ENCODE assay signal across 8 mouse cellular contexts in the genomic region with DNA sequence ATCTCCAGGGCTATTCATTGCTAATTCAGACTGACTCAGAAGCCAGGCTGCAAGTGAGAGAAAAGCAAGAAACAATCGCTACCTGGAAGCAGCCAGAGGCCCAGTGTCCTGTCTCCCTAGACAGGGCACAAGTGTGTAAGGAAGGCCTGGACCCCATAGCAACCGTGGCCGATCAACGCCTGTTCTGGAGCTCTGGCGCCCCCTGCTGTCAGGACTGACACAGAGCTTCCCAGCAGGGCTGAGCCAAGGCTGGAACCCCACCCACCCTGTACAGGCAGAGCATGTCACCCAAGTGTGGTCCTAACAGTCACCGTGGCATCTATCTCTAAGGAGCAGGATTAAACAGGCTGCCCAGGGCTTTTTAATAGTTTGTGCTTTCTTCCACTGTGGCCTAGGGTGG. TPM values are rescaled to one million over a fixed set of nuclear protein-coding genes. Genes with fewer than 3 reads are reported as not detected.
DNase-seq lines count a peak whose midpoint lies in the region; ATAC-seq and TF ChIP-seq lines count a peak whose summit lies in the region.

No protein-coding gene starts in this region.

- ATAC-seq in cerebellum, adult (ENCODE audit: insufficient number of reproducible peaks, low FRiP score, low TSS enrichment) = no peak
- ATAC-seq in inflammation-experienced regulatory T-cells, adult 6 months = peak; percentile 53
- peak; percentile 56; the same call in 1 of the 2 replicates for ATAC-seq in midbrain, embryonic 13.5 days

- no peak overlapping the region for H3K4me3 ChIP-seq in midbrain, embryonic 13.5 days (replicated peaks)
- no peak overlapping the region for H3K4me3 ChIP-seq in spleen, adult 2 months (ENCODE audit: extremely low read depth, insufficient read depth, insufficient read length)

- H3K9me3 ChIP-seq in midbrain, embryonic 13.5 days = 0 out of 2 replicates have a peak, but pooled peaks cover 3% of the 10 kb centered on the region

- intact Hi-C loops in left cerebral cortex, postnatal 14 days (cut with DNase I) = no loop called here

- peaks cover 82% of the 10 kb centered on the region for H3K36me3 ChIP-seq in midbrain, embryonic 13.5 days
- H3K36me3 ChIP-seq in spleen, adult 2 months (ENCODE audit: control insufficient read depth, insufficient read depth, low read length) = peaks cover 55% of the 10 kb centered on the region

- 29% methylated on average over 6 of the region's 6 CpGs for WGBS in midbrain, embryonic 13.5 days
- 15% methylated on average over 6 of the region's 6 CpGs for WGBS in spleen, adult 2 months

- TF ChIP-seq CTCF in spleen, adult 2 months (IDR thresholded peaks at IDR 0.05; ENCODE audit: extremely low read depth, insufficient read depth, insufficient read length, insufficient replicate concordance) = peak; percentile 97

- H3K27ac ChIP-seq in midbrain, embryonic 13.5 days = no peak overlapping the region
- H3K27ac ChIP-seq in spleen, adult 2 months (ENCODE audit: insufficient read depth, low read length) = no peak overlapping the region

- no peaks in the 10 kb centered on the region for H3K27me3 ChIP-seq in midbrain, embryonic 13.5 days
- no peaks in the 10 kb centered on the region for H3K27me3 ChIP-seq in spleen, adult 2 months (ENCODE audit: control insufficient read depth, insufficient read depth, low read length)

- H3K4me2 ChIP-seq in midbrain, embryonic 13.5 days (replicated peaks) = no peak overlapping the region

- no peak for TF ChIP-seq POLR2A in spleen, adult 2 months (IDR thresholded peaks at IDR 0.05; ENCODE audit: low read depth, low read length)

- DNase-seq in cerebellum, adult 11 months = peak; percentile 60
- DNase-seq in cerebellum, adult 9-10 months = peak; percentile 69
- DNase-seq in gastrocnemius, adult 8-10 months (ENCODE audit: low spot score in 2 of 2) = peak; percentile 42 to 69
- DNase-seq in left cerebral cortex, postnatal 14 days (ENCODE audit: low spot score in 2 of 2) = peak; percentile 68 to 79
- DNase-seq in spleen, adult 2 months (ENCODE audit: low read depth in 1 of 2, low spot score in 2 of 2) = peak in 1 of 2 experiments; percentile 85

- H3K9ac ChIP-seq in midbrain, embryonic 13.5 days (replicated peaks) = no peak overlapping the region

- H3K4me1 ChIP-seq in midbrain, embryonic 13.5 days (replicated peaks) = no peaks in the 10 kb centered on the region
- H3K4me1 ChIP-seq in spleen, adult 2 months (ENCODE audit: control insufficient read depth, insufficient read depth, insufficient read length) = peaks cover 15% of the 10 kb centered on the region; the same call in 1 of the 2 replicates

RNA-seq across cellular contexts. Expression of a gene that starts 7.8 kb away (rescaled TPM):
- 1 to 10 TPM in 1 of 4 experiments, under 1 TPM in 3; 0.51 to 1.3 (median 0.79) TPM for total RNA-seq in gastrocnemius, adult 8-10 months (2022)
- 10 to 100 TPM; 10.9 to 18.2 (median 12.9) TPM for polyA plus RNA-seq in inflammation-experienced regulatory T-cells, adult 6 months (2017; shearing (Covaris generic))
- 1 to 10 TPM; 1.0 to 1.4 TPM for total RNA-seq in left cerebral cortex, postnatal 14 days (2021)
- polyA plus RNA-seq in midbrain, embryonic 13.5 days (2015; fragmentation: Nextera tagmentation; extraction: Ambion mirVana) = 0.89 and 1.2 TPM in 2 replicates
- 15.5 and 26.1 TPM in 2 replicates for polyA plus RNA-seq in spleen, adult 2 months (2012; rRNA removed)

RNA-seq across cellular contexts. Expression of a gene that starts 25.6 kb away (rescaled TPM):
- 1 to 10 TPM; 4.8 to 6.8 (median 5.7) TPM for total RNA-seq in gastrocnemius, adult 8-10 months (2022)
- polyA plus RNA-seq in inflammation-experienced regulatory T-cells, adult 6 months (2017; shearing (Covaris generic)) = 1 to 10 TPM; 6.1 to 6.7 (median 6.4) TPM
- 10 to 100 TPM in 1 of 2 experiments, 1 to 10 TPM in 1; 9.5 to 10.6 TPM for total RNA-seq in left cerebral cortex, postnatal 14 days (2021)
- 20.6 and 23.5 TPM in 2 replicates for polyA plus RNA-seq in midbrain, embryonic 13.5 days (2015; fragmentation: Nextera tagmentation; extraction: Ambion mirVana)
- polyA plus RNA-seq in spleen, adult 2 months (2012; rRNA removed) = 36.1 and 55.9 TPM in 2 replicates

RNA-seq across cellular contexts. Expression of a gene that starts 35.2 kb away (rescaled TPM):
- 1 to 10 TPM; 3.0 to 3.8 (median 3.4) TPM for total RNA-seq in gastrocnemius, adult 8-10 months (2022)
- polyA plus RNA-seq in inflammation-experienced regulatory T-cells, adult 6 months (2017; shearing (Covaris generic)) = 1 to 10 TPM in 2 of 3 experiments, under 1 TPM in 1; 0.94 to 1.6 (median 1.1) TPM
- 1 to 10 TPM; 9.2 to 9.6 TPM for total RNA-seq in left cerebral cortex, postnatal 14 days (2021)
- 7.6 and 7.8 TPM in 2 replicates for polyA plus RNA-seq in midbrain, embryonic 13.5 days (2015; fragmentation: Nextera tagmentation; extraction: Ambion mirVana)
- 3.7 and 6.0 TPM in 2 replicates for polyA plus RNA-seq in spleen, adult 2 months (2012; rRNA removed)

RNA-seq across cellular contexts. Expression of a gene that starts 40.2 kb away (rescaled TPM):
- total RNA-seq in gastrocnemius, adult 8-10 months (2022) = 10 to 100 TPM; 25.7 to 48.0 (median 33.2) TPM
- polyA plus RNA-seq in inflammation-experienced regulatory T-cells, adult 6 months (2017; shearing (Covaris generic)) = 10 to 100 TPM; 22.8 to 25.9 (median 23.1) TPM
- total RNA-seq in left cerebral cortex, postnatal 14 days (2021) = 10 to 100 TPM; 29.3 to 32.9 TPM
- 3.5 and 4.1 TPM in 2 replicates for polyA plus RNA-seq in midbrain, embryonic 13.5 days (2015; fragmentation: Nextera tagmentation; extraction: Ambion mirVana)
- polyA plus RNA-seq in spleen, adult 2 months (2012; rRNA removed) = 133 and 134 TPM in 2 replicates

RNA-seq across cellular contexts. Expression of a gene that starts 56.5 kb away (rescaled TPM):
- under 1 TPM in 1 of 4 experiments, not detected in 3; 0.34 TPM for total RNA-seq in gastrocnemius, adult 8-10 months (2022)
- polyA plus RNA-seq in inflammation-experienced regulatory T-cells, adult 6 months (2017; shearing (Covaris generic)) = not detected
- not detected for total RNA-seq in left cerebral cortex, postnatal 14 days (2021)
- polyA plus RNA-seq in midbrain, embryonic 13.5 days (2015; fragmentation: Nextera tagmentation; extraction: Ambion mirVana) = not detected in 2 replicates
- 3.2 and 4.0 TPM in 2 replicates for polyA plus RNA-seq in spleen, adult 2 months (2012; rRNA removed)
